Mouse (Mus musculus): ENCODE results near the gene Slc39a9. TPM values are rescaled to one million over a fixed set of nuclear protein-coding genes. Genes with fewer than 3 reads are reported as not detected.
A peak's percentile ranks its signal among the peaks of the same experiment; 100 is the strongest.

The Slc39a9 gene
- 23.9 and 25.3 TPM in 2 replicates for polyA plus RNA-seq (2016; fragmentation: Nextera tagmentation; extraction: Ambion mirVana)

DNA sequence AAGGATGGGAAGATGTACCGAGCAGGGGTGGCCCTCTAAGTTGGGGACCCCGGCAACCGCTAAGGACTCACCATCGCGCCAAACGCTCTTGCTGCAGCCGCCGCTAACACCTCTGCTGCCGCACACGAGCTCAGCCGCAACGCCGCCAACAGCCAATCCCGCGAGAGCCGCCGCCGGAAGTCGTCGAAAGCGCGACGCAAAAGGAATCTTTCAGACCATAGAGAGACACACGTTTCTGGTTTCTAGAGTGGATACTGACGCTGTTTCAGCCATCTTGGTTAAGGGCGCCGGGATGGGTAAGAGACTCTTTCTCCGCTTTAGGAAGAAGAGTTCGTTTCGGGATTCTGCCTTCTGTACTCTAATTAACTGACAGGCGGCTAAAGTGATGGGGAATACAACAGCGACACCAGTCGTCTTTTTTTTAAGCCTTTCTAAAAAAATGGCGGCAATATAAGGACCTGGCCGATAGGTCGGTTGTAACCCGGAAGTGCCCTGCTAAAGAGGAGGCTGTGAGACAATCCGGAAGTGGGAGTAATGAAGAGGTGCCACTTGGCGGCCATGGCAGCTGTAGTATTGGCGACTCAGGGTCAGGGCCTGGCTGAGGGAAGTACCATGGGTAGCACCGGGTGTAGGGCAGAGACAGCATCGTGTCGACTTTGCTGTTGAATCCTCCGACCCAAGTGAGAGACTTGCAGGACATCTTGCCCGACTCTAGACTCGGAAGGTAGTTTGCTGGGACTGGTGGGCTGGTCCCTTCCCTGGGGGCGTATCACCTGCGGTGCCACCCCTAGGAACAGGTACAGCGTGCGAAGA, at the start of gene Slc39a9, which contains the start of gene Erh:
Gene Slc39a9, plus strand, starts transcription at position 191 of the 813 bp plus-strand sequence.
Gene Erh, minus strand, starts transcription at position 649 of the 813 bp plus-strand sequence.
- under 1% methylated on average over 50 of the region's 50 CpGs for WGBS
- Histone ChIP-seq H3K4me2 (replicated peaks) (peak within 1 kb of the TSS; percentile 85), H3K9me3 (no peaks in the 10 kb centered on the region)

DNA sequence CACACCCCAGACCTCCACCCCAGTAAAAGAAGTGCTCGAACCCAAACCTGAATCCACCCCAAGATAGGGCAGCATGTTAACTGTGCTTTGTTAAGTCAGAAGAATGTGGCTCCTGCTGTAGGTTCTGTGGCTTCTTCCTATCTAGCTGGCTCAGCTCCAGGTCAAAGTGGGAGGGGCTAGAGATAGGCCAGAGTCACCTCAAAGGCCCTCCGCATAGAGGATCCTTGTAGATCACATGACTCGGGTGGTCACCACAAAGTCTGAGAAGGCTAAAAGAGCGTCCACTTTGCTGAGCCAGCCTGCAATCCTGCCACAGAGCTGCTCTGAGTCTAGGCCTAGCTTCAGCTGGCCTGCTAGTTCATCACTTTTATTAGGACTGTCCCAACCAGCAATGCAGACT, 49.5 kb upstream of the Slc39a9 start:
- WGBS, result 92% methylated on average over 4 of the region's 4 CpGs
- no peaks in the 10 kb centered on the region for H3K9me3 ChIP-seq
- ATAC-seq (ENCODE audit: insufficient number of reproducible peaks, insufficient read depth, low FRiP score, low TSS enrichment), result no peak

More for the DNA sequence above, at the start of gene Slc39a9, which contains the start of gene Erh:
- Histone ChIP-seq H3K4me1 (peaks cover 23% of the 10 kb centered on the region), H3K9ac (peak within 1 kb of the TSS; percentile 91), H3K27ac (peak within 1 kb of the TSS; percentile 93), H3K36me3 (peaks cover 27% of the 10 kb centered on the region), H3K4me3 (peak within 1 kb of the TSS; percentile 97), H3K27me3 (no peaks in the 10 kb centered on the region)
- ATAC-seq (ENCODE audit: insufficient number of reproducible peaks, insufficient read depth, low FRiP score, low TSS enrichment), result peak; percentile 96

DNA sequence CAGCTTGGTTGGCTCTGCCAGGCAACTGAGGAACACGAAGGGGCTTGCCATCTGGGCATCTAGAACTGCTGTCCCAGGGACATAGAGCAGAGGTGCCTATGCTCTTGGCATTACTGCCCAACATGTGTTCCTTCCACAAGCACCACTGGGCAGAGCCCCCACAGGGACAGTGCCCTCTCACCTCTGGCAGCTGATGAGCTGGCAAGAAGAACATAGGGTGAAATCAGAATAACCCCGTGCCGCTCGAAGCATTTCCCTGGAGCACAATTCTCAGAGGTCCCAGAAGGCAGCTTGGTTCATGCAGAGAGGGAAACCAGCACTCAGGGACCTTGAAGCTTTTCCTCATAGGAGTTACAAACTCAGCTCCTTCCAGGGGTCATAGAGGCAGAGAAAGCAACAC, 48.9 kb upstream of the Slc39a9 start:
- Histone ChIP-seq H3K4me1 (no peaks in the 10 kb centered on the region), H3K4me2 (replicated peaks) (no peak overlapping the region), H3K27ac (no peak overlapping the region), H3K36me3 (0 out of 2 replicates have a peak, but pooled peaks cover 4% of the 10 kb centered on the region), H3K27me3 (no peaks in the 10 kb centered on the region), H3K9me3 (no peaks in the 10 kb centered on the region), H3K4me3 (no peak overlapping the region), H3K9ac (no peak overlapping the region)
- WGBS, result 90% methylated on average over 4 of the region's 4 CpGs
- ATAC-seq (ENCODE audit: insufficient number of reproducible peaks, insufficient read depth, low FRiP score, low TSS enrichment), result no peak

More for the DNA sequence above, 49.5 kb upstream of the Slc39a9 start:
- Histone ChIP-seq H3K27ac (no peak overlapping the region), H3K4me3 (no peak overlapping the region), H3K9ac (no peak overlapping the region), H3K4me2 (replicated peaks) (no peak overlapping the region), H3K36me3 (0 out of 2 replicates have a peak, but pooled peaks cover 4% of the 10 kb centered on the region), H3K4me1 (no peaks in the 10 kb centered on the region), H3K27me3 (no peaks in the 10 kb centered on the region)

DNA sequence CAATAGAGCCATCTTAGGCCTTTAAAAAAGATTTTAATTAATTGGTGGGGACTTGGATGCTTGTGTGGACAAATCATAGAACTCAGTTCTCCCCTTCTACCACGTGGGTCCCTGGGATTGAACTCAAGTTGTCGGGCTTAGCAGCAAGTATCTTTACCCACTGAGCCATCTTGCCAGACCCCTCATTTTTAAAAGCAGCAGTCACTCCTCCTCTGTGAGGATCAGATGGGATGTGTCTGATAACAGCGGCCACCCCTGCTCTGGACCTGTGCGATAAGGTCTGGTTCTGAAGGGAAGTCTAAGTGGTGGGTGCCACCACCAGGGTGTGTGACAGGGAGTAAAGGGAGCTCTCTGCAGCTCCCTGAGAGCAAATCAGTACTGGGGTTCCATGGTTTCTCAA, 48.1 kb upstream of the Slc39a9 start:
- no peaks in the 10 kb centered on the region for H3K9me3 ChIP-seq
- no peaks in the 10 kb centered on the region for H3K4me1 ChIP-seq
- H3K4me2 ChIP-seq (replicated peaks), result no peak overlapping the region
- 0 out of 2 replicates have a peak, but pooled peaks cover 4% of the 10 kb centered on the region for H3K36me3 ChIP-seq
- WGBS, result 90% methylated on average over 4 of the region's 4 CpGs
- ATAC-seq (ENCODE audit: insufficient number of reproducible peaks, insufficient read depth, low FRiP score, low TSS enrichment), result no peak
- H3K27ac ChIP-seq, result no peak overlapping the region
- no peak overlapping the region for H3K9ac ChIP-seq
- no peaks in the 10 kb centered on the region for H3K27me3 ChIP-seq
- H3K4me3 ChIP-seq, result no peak overlapping the region

DNA sequence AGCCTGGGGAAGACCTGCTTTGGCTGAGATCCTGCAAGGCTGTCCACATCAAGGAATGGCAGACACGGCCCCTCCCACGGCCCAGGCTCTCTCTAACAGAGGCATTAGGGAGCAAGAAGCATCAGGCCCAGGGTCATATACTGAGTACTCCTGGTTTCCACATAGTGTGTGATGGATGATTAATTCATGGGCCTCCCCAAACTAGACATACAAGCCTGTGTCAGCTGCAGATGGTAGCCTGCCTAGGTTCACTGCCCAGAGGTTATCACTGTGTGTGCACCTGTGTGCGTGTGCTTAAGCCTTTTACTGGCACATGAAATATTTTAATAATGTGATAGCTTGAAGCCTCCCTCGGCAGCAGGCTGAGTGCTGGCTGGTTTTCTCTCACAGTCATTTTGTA, 47.7 kb upstream of the Slc39a9 start:
- Histone ChIP-seq H3K4me3 (no peak overlapping the region), H3K27me3 (no peaks in the 10 kb centered on the region), H3K27ac (no peak overlapping the region), H3K9ac (no peak overlapping the region), H3K9me3 (no peaks in the 10 kb centered on the region), H3K36me3 (no peaks in the 10 kb centered on the region), H3K4me2 (replicated peaks) (no peak overlapping the region), H3K4me1 (no peaks in the 10 kb centered on the region)
- WGBS, result 83% methylated on average over 4 of the region's 4 CpGs
- ATAC-seq (ENCODE audit: insufficient number of reproducible peaks, insufficient read depth, low FRiP score, low TSS enrichment), result no peak

DNA sequence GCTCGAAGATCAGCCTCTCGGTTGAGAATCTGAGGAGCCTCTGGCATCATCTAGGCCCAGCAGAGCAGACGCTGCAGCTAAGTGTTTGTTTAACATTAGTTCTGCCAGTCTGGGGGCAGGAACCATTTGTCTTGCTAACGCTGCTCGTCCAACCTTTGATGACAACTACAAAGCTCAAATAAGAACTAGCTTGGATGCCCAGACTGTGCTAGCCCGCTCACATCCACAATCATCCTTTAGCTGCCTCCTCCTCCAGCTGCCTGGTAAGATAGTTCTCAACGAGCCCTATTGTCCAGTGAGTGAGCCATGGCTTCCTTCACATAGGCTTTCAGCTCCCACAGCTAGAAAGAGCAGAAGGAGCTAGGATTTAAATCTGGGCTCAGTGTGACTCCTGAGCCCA, 45.4 kb upstream of the Slc39a9 start:
- Histone ChIP-seq H3K4me3 (no peak overlapping the region), H3K9me3 (no peaks in the 10 kb centered on the region), H3K9ac (no peak overlapping the region), H3K27ac (no peak overlapping the region), H3K4me2 (replicated peaks) (no peak overlapping the region), H3K36me3 (no peaks in the 10 kb centered on the region), H3K27me3 (no peaks in the 10 kb centered on the region), H3K4me1 (peaks cover 1% of the 10 kb centered on the region; the same call in 1 of the 2 replicates)
- no peak for ATAC-seq (ENCODE audit: insufficient number of reproducible peaks, insufficient read depth, low FRiP score, low TSS enrichment)
- 30% methylated on average over 7 of the region's 7 CpGs for WGBS

DNA sequence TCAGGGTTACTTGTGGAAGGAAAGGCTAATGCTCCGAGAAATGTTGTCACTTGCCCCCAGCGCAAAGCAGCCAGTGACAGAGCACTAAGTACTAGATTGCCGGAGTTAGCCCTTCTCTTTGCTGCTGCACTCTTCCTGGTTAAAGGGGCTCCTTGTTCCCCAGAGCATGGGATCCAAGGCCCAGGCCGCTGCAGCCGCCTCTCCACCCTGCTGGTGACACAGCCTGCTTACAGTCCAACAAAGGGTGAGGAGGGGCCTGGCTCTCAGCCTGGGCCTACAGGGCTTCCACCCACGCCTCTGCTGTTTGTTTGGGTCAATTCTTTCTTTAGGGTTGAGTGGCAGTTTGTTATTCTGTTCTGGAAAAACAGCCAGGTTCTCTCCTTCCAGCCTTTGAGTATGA, 44.9 kb upstream of the Slc39a9 start:
- no peak overlapping the region for H3K4me2 ChIP-seq (replicated peaks)
- no peak overlapping the region for H3K9ac ChIP-seq
- 43% methylated on average over 6 of the region's 6 CpGs for WGBS
- H3K36me3 ChIP-seq, result no peaks in the 10 kb centered on the region
- H3K27me3 ChIP-seq, result no peaks in the 10 kb centered on the region
- no peak overlapping the region for H3K4me3 ChIP-seq
- no peaks in the 10 kb centered on the region for H3K9me3 ChIP-seq
- H3K27ac ChIP-seq, result no peak overlapping the region
- peaks cover 6% of the 10 kb centered on the region; the same call in 1 of the 2 replicates for H3K4me1 ChIP-seq
- ATAC-seq (ENCODE audit: insufficient number of reproducible peaks, insufficient read depth, low FRiP score, low TSS enrichment), result no peak

DNA sequence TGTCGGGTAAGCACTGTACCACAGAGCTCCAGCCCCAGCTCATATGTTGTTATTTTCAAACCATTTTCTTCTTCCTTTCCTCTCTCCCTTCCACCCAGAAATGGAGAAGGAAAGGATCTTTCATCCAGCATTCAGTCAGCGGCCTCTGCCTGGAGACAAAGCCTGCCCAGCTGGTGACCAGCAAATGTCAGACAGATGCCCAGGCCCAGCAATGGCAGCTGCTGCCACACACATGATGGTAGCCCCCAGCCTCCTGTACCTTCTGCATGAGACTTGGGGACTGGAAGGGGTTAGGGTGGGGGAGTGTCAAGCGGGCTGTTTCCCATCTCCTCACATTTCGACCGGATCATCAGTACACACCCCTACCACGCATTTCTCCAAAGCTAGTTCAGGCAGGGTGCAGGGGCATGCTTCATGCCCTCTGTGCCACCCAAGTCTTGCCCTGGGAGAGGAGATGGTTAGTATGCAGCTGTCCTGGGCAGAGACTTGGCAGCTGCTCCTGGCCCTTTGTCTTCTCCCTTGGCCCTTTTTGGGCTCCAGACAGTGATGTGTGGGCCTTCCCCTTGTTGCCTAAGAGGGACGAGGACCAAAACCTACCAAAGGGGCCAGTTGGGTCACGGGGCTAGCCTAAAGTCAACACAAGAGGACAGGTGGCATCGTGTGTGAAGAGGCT, 42.0 kb upstream of the Slc39a9 start:
- Histone ChIP-seq H3K27ac (no peak overlapping the region), H3K4me3 (no peak overlapping the region), H3K9ac (no peak overlapping the region), H3K9me3 (no peaks in the 10 kb centered on the region), H3K27me3 (no peaks in the 10 kb centered on the region), H3K36me3 (no peaks in the 10 kb centered on the region), H3K4me2 (replicated peaks) (no peak overlapping the region), H3K4me1 (peaks cover 6% of the 10 kb centered on the region; the same call in 1 of the 2 replicates)
- no peak for ATAC-seq (ENCODE audit: insufficient number of reproducible peaks, insufficient read depth, low FRiP score, low TSS enrichment)
- 86% methylated on average over 9 of the region's 9 CpGs for WGBS

DNA sequence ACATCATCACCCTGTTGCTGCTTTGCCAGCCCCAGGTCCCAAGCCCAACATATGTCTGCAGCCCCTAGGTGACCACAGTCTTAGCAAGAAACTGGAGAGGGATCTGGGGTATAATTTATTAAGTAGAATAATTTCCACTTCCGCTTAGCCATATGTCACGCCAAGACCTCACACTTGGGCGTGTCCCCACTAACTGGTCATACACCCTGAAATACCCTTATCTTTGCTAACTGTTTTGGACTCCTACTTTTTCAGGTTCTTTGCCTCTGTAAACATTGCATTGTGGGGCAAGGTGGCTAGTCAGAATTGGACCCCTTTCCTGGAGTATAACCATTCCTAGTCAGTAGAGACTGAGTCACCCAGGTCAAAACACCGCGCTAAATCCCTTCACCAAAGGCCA, 41.3 kb upstream of the Slc39a9 start:
- WGBS, result 93% methylated on average over 5 of the region's 5 CpGs

DNA sequence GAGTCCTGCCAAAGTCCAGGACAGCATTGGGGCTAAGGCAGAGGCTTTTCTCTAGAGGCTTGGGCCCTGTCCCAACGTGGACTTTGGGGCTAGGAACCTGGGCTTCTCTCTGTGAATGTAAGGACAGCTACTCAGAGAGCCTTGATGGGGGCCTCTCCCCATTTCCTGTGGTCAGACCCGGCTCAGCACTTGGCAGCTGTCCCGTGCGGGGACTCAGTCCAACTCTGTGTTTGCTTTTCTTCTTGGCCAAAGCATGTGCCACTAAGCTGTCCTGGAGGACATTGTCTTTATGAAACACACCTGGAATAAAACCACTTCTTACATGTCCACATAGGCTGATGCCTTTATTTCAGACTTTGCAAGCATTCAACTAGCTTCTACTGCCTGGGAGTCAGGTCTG, 40.1 kb upstream of the Slc39a9 start:
- no peaks in the 10 kb centered on the region for H3K27me3 ChIP-seq
- whole genome bisulfite sequencing, result 62% methylated on average over 4 of the region's 4 CpGs
- H3K27ac ChIP-seq, result no peak overlapping the region
- no peak overlapping the region for H3K4me2 ChIP-seq (replicated peaks)
- no peaks in the 10 kb centered on the region for H3K9me3 ChIP-seq
- H3K9ac ChIP-seq, result no peak overlapping the region
- peaks cover 6% of the 10 kb centered on the region; the same call in 1 of the 2 replicates for H3K4me1 ChIP-seq
- H3K4me3 ChIP-seq, result no peak overlapping the region
- no peak for ATAC-seq (ENCODE audit: insufficient number of reproducible peaks, insufficient read depth, low FRiP score, low TSS enrichment)
- H3K36me3 ChIP-seq, result no peaks in the 10 kb centered on the region

More for the DNA sequence above, 41.3 kb upstream of the Slc39a9 start:
- ATAC-seq (ENCODE audit: insufficient number of reproducible peaks, insufficient read depth, low FRiP score, low TSS enrichment), result no peak
- no peaks in the 10 kb centered on the region for H3K27me3 ChIP-seq
- no peaks in the 10 kb centered on the region for H3K36me3 ChIP-seq
- H3K4me3 ChIP-seq, result no peak overlapping the region
- H3K4me1 ChIP-seq, result peaks cover 6% of the 10 kb centered on the region; the same call in 1 of the 2 replicates
- H3K27ac ChIP-seq, result no peak overlapping the region
- no peak overlapping the region for H3K4me2 ChIP-seq (replicated peaks)
- no peaks in the 10 kb centered on the region for H3K9me3 ChIP-seq
- H3K9ac ChIP-seq, result no peak overlapping the region

DNA sequence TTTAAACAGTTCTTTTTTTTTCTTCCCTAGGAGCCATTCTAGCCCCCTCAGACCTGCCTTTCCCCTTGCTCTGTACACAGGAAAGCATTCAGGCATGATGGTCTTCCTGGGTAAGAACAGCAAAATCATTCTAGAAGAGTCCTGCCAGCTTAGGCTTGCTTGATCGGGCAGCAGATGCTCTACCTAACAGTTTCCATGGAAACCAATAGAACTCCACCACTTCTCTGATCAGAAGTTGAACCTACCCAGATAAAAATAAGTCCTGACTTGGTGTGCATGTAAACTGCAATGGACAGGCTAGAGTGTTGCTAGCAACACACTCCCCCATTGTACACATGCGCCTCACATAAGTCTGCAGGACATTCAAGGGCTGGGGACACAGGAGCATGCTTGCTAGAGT, 39.5 kb upstream of the Slc39a9 start:
- H3K4me3 ChIP-seq, result no peak overlapping the region
- H3K27ac ChIP-seq, result no peak overlapping the region
- no peak for ATAC-seq (ENCODE audit: insufficient number of reproducible peaks, insufficient read depth, low FRiP score, low TSS enrichment)
- no peaks in the 10 kb centered on the region for H3K27me3 ChIP-seq
- no peaks in the 10 kb centered on the region for H3K9me3 ChIP-seq
- no peak overlapping the region for H3K4me2 ChIP-seq (replicated peaks)
- H3K9ac ChIP-seq, result no peak overlapping the region
- no peaks in the 10 kb centered on the region for H3K36me3 ChIP-seq
- WGBS, result 93% methylated on average over 2 of the region's 2 CpGs
- H3K4me1 ChIP-seq, result peaks cover 6% of the 10 kb centered on the region; the same call in 1 of the 2 replicates

Measured in embryonic facial prominence, embryonic 12.5 days (tissue).